Mouse (Mus musculus): ENCODE measurements around the gene Utp15. TPM values are rescaled to one million over a fixed set of nuclear protein-coding genes. Genes with fewer than 3 reads are reported as not detected.

Gene Utp15
- total and polyA plus RNA-seq, 3 experiments, result 36.8 to 52.2 (median 51.7) TPM

- peaks cover 3% of the 10 kb centered on the region for H3K9me3 ChIP-seq (replicated peaks; ENCODE audit: low read length)
- H3K27ac ChIP-seq (ENCODE audit: insufficient read depth, low read depth), result no peak overlapping the region
- no peak for TF ChIP-seq JUND (conservative IDR thresholded peaks at IDR 0.05; ENCODE audit: low read depth, low read length)
- TF ChIP-seq ZMIZ1 (IDR thresholded peaks at IDR 0.05; ENCODE audit: low read depth, low read length), result no peak
- no peak for TF ChIP-seq KAT2A (IDR thresholded peaks at IDR 0.05; ENCODE audit: insufficient replicate concordance, low read length)
- no peak for TF ChIP-seq CHD2 (IDR thresholded peaks at IDR 0.05; ENCODE audit: low read length)
- no peak for TF ChIP-seq SIN3A (IDR thresholded peaks at IDR 0.05; ENCODE audit: low read length)
- no peak for TF ChIP-seq ETS1 (conservative IDR thresholded peaks at IDR 0.05; ENCODE audit: low read depth, low read length)
- no peak for TF ChIP-seq MAZ (IDR thresholded peaks at IDR 0.05; ENCODE audit: low read depth, low read length)
- TF ChIP-seq USF1 (IDR thresholded peaks at IDR 0.05; ENCODE audit: low read depth, low read length), result no peak
- no peak overlapping the region for H3K4me2 ChIP-seq (ENCODE audit: insufficient read depth, low read depth, poor library complexity, severe bottlenecking)
- no peak overlapping the region for H3K4me3 ChIP-seq (replicated peaks in 1 of 3; ENCODE audit: low read depth in 2 of 3, low read length in 2 of 3, poor library complexity in 1 of 3)
- no peak for DNase-seq (ENCODE audit: extremely low read depth)
- dilution Hi-C loops (cut with MboI; ENCODE audit: extremely low pct_ligation_motif_present, extremely low pct_unique_long_range_greater_than_20kb, low sequenced_read_pairs), result no loop called here
- H3K79me2 ChIP-seq (replicated peaks; ENCODE audit: control insufficient read depth, extremely low read depth, insufficient read depth, poor library complexity, severe bottlenecking), result no peaks in the 10 kb centered on the region
- H3K9ac ChIP-seq (ENCODE audit: insufficient read depth, low read depth), result no peak overlapping the region
- peaks cover 33% of the 10 kb centered on the region for H3K27me3 ChIP-seq (replicated peaks)
- H3K36me3 ChIP-seq (replicated peaks in 1 of 2; ENCODE audit: control insufficient read depth in 1 of 2, insufficient read depth in 1 of 2, low read length in 1 of 2), result no peaks in the 10 kb centered on the region
- H3K4me1 ChIP-seq (ENCODE audit: control insufficient read depth in 1 of 2, insufficient read depth in 2 of 2), result peaks cover 0 to 18% of the 10 kb centered on the region in 2 experiments; a peak in 3 of 4 replicates
- in situ Hi-C loops (cut with MboI; ENCODE audit: low pct_ligation_motif_present, low pct_unique_long_range_greater_than_20kb, low sequenced_read_pairs), result no loop called here
Measured at GRCm38 (mm10) chr13:98204371-98204770, 58.5 kb downstream of the Utp15 start.

- Histone ChIP-seq H3K9me3 (replicated peaks; ENCODE audit: low read length) (peaks cover 3% of the 10 kb centered on the region), H3K4me1 (ENCODE audit: control insufficient read depth in 1 of 2, insufficient read depth in 2 of 2) (peaks cover 0 to 16% of the 10 kb centered on the region in 2 experiments; a peak in 3 of 4 replicates), H3K79me2 (replicated peaks; ENCODE audit: control insufficient read depth, extremely low read depth, insufficient read depth, poor library complexity, severe bottlenecking) (no peaks in the 10 kb centered on the region), H3K9ac (ENCODE audit: insufficient read depth, low read depth) (no peak overlapping the region), H3K4me2 (ENCODE audit: insufficient read depth, low read depth, poor library complexity, severe bottlenecking) (no peak overlapping the region), H3K27ac (ENCODE audit: insufficient read depth, low read depth) (no peak overlapping the region), H3K36me3 (replicated peaks in 1 of 2; ENCODE audit: control insufficient read depth in 1 of 2, insufficient read depth in 1 of 2, low read length in 1 of 2) (no peaks in the 10 kb centered on the region), H3K4me3 (replicated peaks in 1 of 3; ENCODE audit: low read depth in 2 of 3, low read length in 2 of 3, poor library complexity in 1 of 3) (no peak overlapping the region), H3K27me3 (replicated peaks) (peaks cover 15% of the 10 kb centered on the region)
- in situ Hi-C loops (cut with MboI; ENCODE audit: low pct_ligation_motif_present, low pct_unique_long_range_greater_than_20kb, low sequenced_read_pairs) (no loop called here), dilution Hi-C loops (cut with MboI; ENCODE audit: extremely low pct_ligation_motif_present, extremely low pct_unique_long_range_greater_than_20kb, low sequenced_read_pairs) (no loop called here)
- TF ChIP-seq ZMIZ1 (IDR thresholded peaks at IDR 0.05; ENCODE audit: low read depth, low read length) (no peak), TBP (conservative IDR thresholded peaks at IDR 0.05; ENCODE audit: low read depth, low read length) (0 out of 2 replicates have a peak, but pooled peaks have one; percentile 46), NRF1 (IDR thresholded peaks at IDR 0.05; ENCODE audit: low read depth, low read length) (peak; percentile 52), IRF4 (IDR thresholded peaks at IDR 0.05; ENCODE audit: low read depth, low read length) (no peak), ZNF384 (IDR thresholded peaks at IDR 0.05; ENCODE audit: low read depth, low read length) (no peak), NELFE (IDR thresholded peaks at IDR 0.05; ENCODE audit: low read depth, low read length) (no peak), CHD2 (IDR thresholded peaks at IDR 0.05; ENCODE audit: low read length) (no peak)
- no peak for DNase-seq (ENCODE audit: extremely low read depth)
Measured at GRCm38 (mm10) chr13:98201436-98201835, 61.4 kb downstream of the Utp15 start.

Other genes starting within 250 kb of the Utp15 start
- 0.04 and 0.08 TPM in 2 replicates for gene Arhgef28, start 56.6 kb downstream of the Utp15 start, total RNA-seq (2012; rRNA removed)
- gene Arhgef28, start 56.6 kb downstream of the Utp15 start, total RNA-seq (2014; rRNA removed), result 0.07 and 0.23 TPM in 2 replicates
- 0.20 and 0.24 TPM in 2 replicates for gene Arhgef28, start 56.6 kb downstream of the Utp15 start, polyA plus RNA-seq (2012; ENCODE audit: insufficient read length, low read depth)
- gene Ankra2, start within 50 bp of the Utp15 start, total RNA-seq (2012; rRNA removed), result 10.1 and 11.1 TPM in 2 replicates
- gene Ankra2, start within 50 bp of the Utp15 start, total RNA-seq (2014; rRNA removed), result 12.9 and 15.3 TPM in 2 replicates
- 12.4 and 14.8 TPM in 2 replicates for gene Ankra2, start within 50 bp of the Utp15 start, polyA plus RNA-seq (2012; ENCODE audit: insufficient read length, low read depth)
- not detected in 2 replicates for gene Gm21976, start 16.8 kb upstream of the Utp15 start, total RNA-seq (2012; rRNA removed)
- gene Gm21976, start 16.8 kb upstream of the Utp15 start, total RNA-seq (2014; rRNA removed), result not detected in 2 replicates
- not detected in 2 replicates for gene Gm21976, start 16.8 kb upstream of the Utp15 start, polyA plus RNA-seq (2012; ENCODE audit: insufficient read length, low read depth)
- gene Btf3, start 54.0 kb upstream of the Utp15 start, total RNA-seq (2012; rRNA removed), result 1,038 and 1,073 TPM in 2 replicates
- gene Btf3, start 54.0 kb upstream of the Utp15 start, total RNA-seq (2014; rRNA removed), result 1,568 and 1,693 TPM in 2 replicates
- gene Btf3, start 54.0 kb upstream of the Utp15 start, polyA plus RNA-seq (2012; ENCODE audit: insufficient read length, low read depth), result 1,281 and 1,367 TPM in 2 replicates
- gene Foxd1, start 91.2 kb upstream of the Utp15 start, total RNA-seq (2012; rRNA removed), result not detected in 2 replicates
- not detected in 2 replicates for gene Foxd1, start 91.2 kb upstream of the Utp15 start, total RNA-seq (2014; rRNA removed)
- gene Foxd1, start 91.2 kb upstream of the Utp15 start, polyA plus RNA-seq (2012; ENCODE audit: insufficient read length, low read depth), result not detected in 2 replicates
- gene Gm10320, start 229.0 kb upstream of the Utp15 start, total RNA-seq (2012; rRNA removed), result 6.1 and 8.0 TPM in 2 replicates
- 11.6 and 13.4 TPM in 2 replicates for gene Gm10320, start 229.0 kb upstream of the Utp15 start, total RNA-seq (2014; rRNA removed)
- gene Gm10320, start 229.0 kb upstream of the Utp15 start, polyA plus RNA-seq (2012; ENCODE audit: insufficient read length, low read depth), result 1.2 and 1.8 TPM in 2 replicates

Data from CH12.LX (cell line).